Mouse (Mus musculus): ENCODE data around the gene Safb2. TPM values are rescaled to one million over a fixed set of nuclear protein-coding genes. Genes with fewer than 3 reads are reported as not detected.
"Not testable (repeated sequence)": the region's sequence is repeated elsewhere in the genome, so short reads cannot be mapped to it uniquely, and the experiment has no call there.

The Safb2 gene
- 10 to 100 TPM; 62.2 to 65.6 TPM for total RNA-seq (2021)
- long read RNA-seq, experiment 1, transcript Safb2-201 (21 exons, 3,277 nt) = major isoform, 5 of 19 reads
- long read RNA-seq, experiment 1, partial matches to known transcripts = 5 of 19 reads
- long read RNA-seq, experiment 1, other reads (novel, unspliced or antisense) = 8 of 19 reads
- long read RNA-seq, experiment 2, transcript Safb2-201 (21 exons, 3,277 nt) = major isoform, 5 of 18 reads
- long read RNA-seq, experiment 2, partial matches to known transcripts = 6 of 18 reads
- long read RNA-seq, experiment 2, other reads (novel, unspliced or antisense) = 6 of 18 reads

- intact Hi-C loops (cut with DNase I) = loop anchor here (5.0 kb wide), 1 partner anchor 697 kb away; no protein-coding TSS in a partner anchor
Observed at GRCm38 (mm10) chr17:56584257-56585130, at the start of gene Safb2, which contains the start of gene Safb. Gene Safb2 (minus strand): TSS chr17:56584585. Gene Safb (plus strand): TSS chr17:56584825.

GRCm38 (mm10) chr17:56634023-56634422 is 49.6 kb upstream of the Safb2 start:
- no peak for DNase-seq
- intact Hi-C loops (cut with DNase I) = no loop called here

More at GRCm38 (mm10) chr17:56584257-56585130, at the start of gene Safb2, which contains the start of gene Safb:
- peak; percentile 100 for DNase-seq

- no peak for DNase-seq
Observed at GRCm38 (mm10) chr17:56631807-56632206, 47.4 kb upstream of the Safb2 start.

GRCm38 (mm10) chr17:56629800-56630781 is 45.7 kb upstream of the Safb2 start:
- intact Hi-C loops (cut with DNase I) = loop anchor here (5.0 kb wide), 1 partner anchor 37 kb away; no protein-coding TSS in a partner anchor
- not testable (repeated sequence) for DNase-seq

More at GRCm38 (mm10) chr17:56631807-56632206, 47.4 kb upstream of the Safb2 start:
- intact Hi-C loops (cut with DNase I) = no loop called here

- intact Hi-C loops (cut with DNase I) = loop anchor here (5.0 kb wide), 1 partner anchor 40 kb away; no protein-coding TSS in a partner anchor
- no peak for DNase-seq
Observed at GRCm38 (mm10) chr17:56627530-56628277, 43.3 kb upstream of the Safb2 start, which contains the start of gene Catsperd. Gene Catsperd (plus strand): TSS chr17:56628143.

GRCm38 (mm10) chr17:56626754-56627470 is 42.5 kb upstream of the Safb2 start, which contains the start of gene Lonp1:
Gene Lonp1 (minus strand): TSS chr17:56626887.
- intact Hi-C loops (cut with DNase I) = loop anchor here (5.0 kb wide), 1 partner anchor 40 kb away; no protein-coding TSS in a partner anchor
- DNase-seq = peak; percentile 91 to 96

- intact Hi-C loops (cut with DNase I) = loop anchor here (5.0 kb wide), 1 partner anchor 41 kb away; no protein-coding TSS in a partner anchor
- no peak for DNase-seq
Observed at GRCm38 (mm10) chr17:56626260-56626659, 41.9 kb upstream of the Safb2 start.

GRCm38 (mm10) chr17:56625495-56625894 is 41.1 kb upstream of the Safb2 start:
- intact Hi-C loops (cut with DNase I) = loop anchor here (5.0 kb wide), 1 partner anchor 42 kb away; no protein-coding TSS in a partner anchor
- DNase-seq = no peak

GRCm38 (mm10) chr17:56617628-56618027 is 33.2 kb upstream of the Safb2 start:
- intact Hi-C loops (cut with DNase I) = no loop called here
- DNase-seq = no peak

- intact Hi-C loops (cut with DNase I) = no loop called here
- DNase-seq = no peak
Observed at GRCm38 (mm10) chr17:56616725-56617124, 32.3 kb upstream of the Safb2 start.

- intact Hi-C loops (cut with DNase I) = no loop called here
- no peak for DNase-seq
Observed at GRCm38 (mm10) chr17:56615792-56616191, 31.4 kb upstream of the Safb2 start.

GRCm38 (mm10) chr17:56615136-56615784 is 30.9 kb upstream of the Safb2 start:
- DNase-seq = no peak
- intact Hi-C loops (cut with DNase I) = no loop called here

GRCm38 (mm10) chr17:56614391-56615135 is 30.2 kb upstream of the Safb2 start:
- intact Hi-C loops (cut with DNase I) = no loop called here
- peak; percentile 17 to 32 for DNase-seq

- intact Hi-C loops (cut with DNase I) = loop anchor here (1.0 kb wide), 1 partner anchor 55 kb away; no protein-coding TSS in a partner anchor
- DNase-seq = peak in 1 of 2 experiments; percentile 39
Observed at GRCm38 (mm10) chr17:56613893-56614292, 29.5 kb upstream of the Safb2 start.

GRCm38 (mm10) chr17:56613236-56613844 is 29.0 kb upstream of the Safb2 start, which contains the start of gene Rpl36:
Gene Rpl36 (plus strand): TSS chr17:56613416.
- intact Hi-C loops (cut with DNase I) = loop anchor here (1.0 kb wide), 1 partner anchor 56 kb away; no protein-coding TSS in a partner anchor
- DNase-seq = peak; percentile 96 to 98

GRCm38 (mm10) chr17:56612565-56612939 is 28.2 kb upstream of the Safb2 start:
- DNase-seq = not testable (repeated sequence)

More at GRCm38 (mm10) chr17:56612565-56612939, 28.2 kb upstream of the Safb2 start:
- intact Hi-C loops (cut with DNase I) = not testable (repeated sequence)

Measured in heart, postnatal 14 days (tissue).